Comparison of ENCODE assay signal across 7 mouse cellular contexts in genomic region chr7:43313013-43313428, GRCm38 (mm10). TPM values are rescaled to one million over a fixed set of nuclear protein-coding genes. Genes with fewer than 3 reads are reported as not detected.
DNase-seq lines count a peak whose midpoint lies in the region; ATAC-seq and TF ChIP-seq lines count a peak whose summit lies in the region.

Gene Zfp715, minus strand, starts transcription at chr7:43313294.

- TF ChIP-seq POLR2A in small intestine, adult 2 months (IDR thresholded peaks at IDR 0.05; ENCODE audit: low read depth, low read length): no peak; the same call in 1 of the 2 replicates

- no peaks in the 10 kb centered on the region for H3K9me3 ChIP-seq in embryonic facial prominence, embryonic 10.5 days
- H3K9me3 ChIP-seq in intestine, postnatal 0 days (ENCODE audit: control insufficient read depth): no peaks in the 10 kb centered on the region
- no peaks in the 10 kb centered on the region for H3K9me3 ChIP-seq in midbrain, embryonic 12.5 days

- peak; percentile 98 for ATAC-seq in intestine, postnatal 0 days
- peak; percentile 97 for ATAC-seq in midbrain, embryonic 12.5 days (ENCODE audit: low FRiP score, low read depth)

- peak within 1 kb of the TSS; percentile 84 for H3K9ac ChIP-seq in intestine, postnatal 0 days (ENCODE audit: low read depth, low read length)
- H3K9ac ChIP-seq in midbrain, embryonic 12.5 days (replicated peaks): peak within 1 kb of the TSS; percentile 76

- TF ChIP-seq CTCF in intestine, postnatal 0 days (IDR thresholded peaks at IDR 0.05; ENCODE audit: low read depth): no peak
- no peak for TF ChIP-seq CTCF in small intestine, adult 2 months (IDR thresholded peaks at IDR 0.05; ENCODE audit: extremely low read depth, insufficient read length, insufficient replicate concordance, low read depth, low read length)

- peak within 1 kb of the TSS; percentile 78 for H3K27ac ChIP-seq in embryonic facial prominence, embryonic 10.5 days (replicated peaks)
- peak within 1 kb of the TSS; percentile 89 for H3K27ac ChIP-seq in intestine, postnatal 0 days (ENCODE audit: low read depth, low read length)
- H3K27ac ChIP-seq in midbrain, embryonic 12.5 days (replicated peaks): peak within 1 kb of the TSS; percentile 86
- peak within 1 kb of the TSS; percentile 71 for H3K27ac ChIP-seq in small intestine, adult 2 months (ENCODE audit: insufficient read depth, low read depth, low read length)

- peaks cover 16% of the 10 kb centered on the region for H3K36me3 ChIP-seq in embryonic facial prominence, embryonic 10.5 days (replicated peaks)
- no peaks in the 10 kb centered on the region for H3K36me3 ChIP-seq in intestine, postnatal 0 days (ENCODE audit: control insufficient read depth, insufficient read depth)
- H3K36me3 ChIP-seq in midbrain, embryonic 12.5 days: peaks cover 22% of the 10 kb centered on the region
- H3K36me3 ChIP-seq in small intestine, adult 2 months (ENCODE audit: control insufficient read depth, insufficient read depth, low read length): peaks cover 20% of the 10 kb centered on the region

- no peaks in the 10 kb centered on the region for H3K27me3 ChIP-seq in embryonic facial prominence, embryonic 10.5 days (replicated peaks; ENCODE audit: low read depth, poor library complexity, severe bottlenecking)
- no peaks in the 10 kb centered on the region for H3K27me3 ChIP-seq in intestine, postnatal 0 days (replicated peaks; ENCODE audit: control insufficient read depth, insufficient read depth, low read length)
- no peaks in the 10 kb centered on the region for H3K27me3 ChIP-seq in midbrain, embryonic 12.5 days
- no peaks in the 10 kb centered on the region; the same call in 1 of the 2 replicates for H3K27me3 ChIP-seq in small intestine, adult 2 months (ENCODE audit: control insufficient read depth, insufficient read depth, low read length)

- H3K4me1 ChIP-seq in embryonic facial prominence, embryonic 10.5 days: peaks cover 25% of the 10 kb centered on the region
- no peaks in the 10 kb centered on the region for H3K4me1 ChIP-seq in intestine, postnatal 0 days (replicated peaks; ENCODE audit: control insufficient read depth, insufficient read depth, low read length)
- H3K4me1 ChIP-seq in midbrain, embryonic 12.5 days: peaks cover 15% of the 10 kb centered on the region
- H3K4me1 ChIP-seq in small intestine, adult 2 months (ENCODE audit: control insufficient read depth, insufficient read depth, insufficient read length, low read length): peaks cover 2% of the 10 kb centered on the region; the same call in 1 of the 2 replicates

- intact Hi-C loops in left cerebral cortex, postnatal 4 days (cut with DNase I): no loop called here

- peak within 1 kb of the TSS; percentile 90 for H3K4me2 ChIP-seq in intestine, postnatal 0 days (replicated peaks; ENCODE audit: low read depth)
- peak within 1 kb of the TSS; percentile 81 for H3K4me2 ChIP-seq in midbrain, embryonic 12.5 days (replicated peaks)

- H3K4me3 ChIP-seq in embryonic facial prominence, embryonic 10.5 days: peak within 1 kb of the TSS; percentile 72
- peak within 1 kb of the TSS; percentile 92 for H3K4me3 ChIP-seq in intestine, postnatal 0 days (ENCODE audit: low read depth, low read length)
- H3K4me3 ChIP-seq in midbrain, embryonic 12.5 days: peak within 1 kb of the TSS; percentile 78
- H3K4me3 ChIP-seq in small intestine, adult 2 months (ENCODE audit: low read depth, low read length): peak within 1 kb of the TSS; percentile 94

- peak; percentile 93 for DNase-seq in adrenal gland, postnatal 10 days
- peak; percentile 87 for DNase-seq in embryonic facial prominence, embryonic 10.5 days (ENCODE audit: low spot score)
- peak; percentile 74 for DNase-seq in gonadal fat pad, adult 2 months (ENCODE audit: low read depth)
- DNase-seq in left cerebral cortex, postnatal 4 days: peak; percentile 92

- under 1% methylated on average over 33 of the region's 33 CpGs for WGBS in embryonic facial prominence, embryonic 10.5 days
- WGBS in intestine, postnatal 0 days: under 1% methylated on average over 33 of the region's 33 CpGs
- 0% methylated on average over 33 of the region's 33 CpGs for WGBS in midbrain, embryonic 12.5 days
- under 1% methylated on average over 33 of the region's 33 CpGs for WGBS in small intestine, adult 2 months

RNA-seq across cellular contexts. Expression of gene Zfp715, which starts in this region (rescaled TPM):
- total RNA-seq in adrenal gland, postnatal 10 days (2021): 10 to 100 TPM; 14.3 to 19.4 TPM
- 10.5 and 10.6 TPM in 2 replicates for polyA plus RNA-seq in embryonic facial prominence, embryonic 10.5 days (2016; fragmentation: Nextera tagmentation; extraction: Ambion mirVana)
- 5.4 and 6.5 TPM in 2 replicates for polyA plus RNA-seq in gonadal fat pad, adult 2 months (2012; rRNA removed)
- 5.3 and 5.5 TPM in 2 replicates for polyA plus RNA-seq in intestine, postnatal 0 days (2015; fragmentation: Nextera tagmentation; extraction: Ambion mirVana)
- 10 to 100 TPM; 26.3 to 27.8 TPM for total RNA-seq in left cerebral cortex, postnatal 4 days (2021)
- polyA plus RNA-seq in midbrain, embryonic 12.5 days (2016; fragmentation: Nextera tagmentation; extraction: Ambion mirVana): 15.3 and 16.2 TPM in 2 replicates
- 0.58 and 0.86 TPM in 2 replicates for polyA plus RNA-seq in small intestine, adult 2 months (2012; rRNA removed)

Comparison
In these comparisons a context has a peak if more than half of its experiments do, and no peak if none do; other contexts are left out.
1. Peak in every context shown above with its lines: DNase-seq, ATAC-seq, H3K4me3 ChIP-seq and H3K27ac ChIP-seq.